Mouse (Mus musculus): ENCODE results near the gene Itgb4.

The Itgb4 gene

DNA sequence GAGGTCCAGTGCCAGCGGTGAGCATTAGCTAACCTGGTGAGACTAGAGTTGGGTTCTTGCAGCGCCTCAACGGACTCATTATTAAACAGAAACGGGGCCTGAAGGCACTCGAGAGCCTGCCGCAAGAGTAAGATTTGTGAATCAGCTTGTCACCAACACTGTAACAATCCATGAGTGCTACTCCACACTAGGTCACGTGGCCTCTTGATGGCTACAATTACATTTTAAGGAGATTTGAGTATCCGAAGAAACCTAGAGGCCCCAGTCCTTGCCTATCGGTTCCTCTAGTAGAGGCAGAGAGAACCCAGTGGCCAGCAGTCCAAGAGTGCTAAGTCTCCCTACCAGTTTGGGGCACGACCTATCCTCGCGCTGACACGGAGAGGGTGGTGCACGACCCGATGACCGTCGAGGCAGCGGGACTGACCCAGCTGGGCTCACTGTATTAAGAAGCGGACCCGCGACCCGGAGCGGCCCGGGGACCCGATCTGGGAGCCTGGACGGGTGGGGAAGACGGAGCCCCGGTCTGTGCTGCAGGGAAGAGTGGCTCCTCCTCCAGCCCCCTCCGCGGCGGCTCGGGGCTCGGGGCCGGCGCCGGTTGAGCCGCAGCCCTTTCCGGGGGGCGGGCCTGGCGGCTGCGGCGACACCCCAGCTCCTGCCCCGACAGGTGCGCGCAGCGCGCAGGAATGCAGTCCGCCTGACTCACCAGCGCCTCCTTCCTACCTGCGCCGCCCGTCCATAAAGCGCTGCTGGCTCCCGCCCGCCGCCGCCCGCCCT lies at the start of gene Itgb4:
Gene Itgb4 (plus strand): TSS at position 401 of the 774 bp plus-strand sequence.
- no peak for DNase-seq (ENCODE audit: low spot score)

DNA sequence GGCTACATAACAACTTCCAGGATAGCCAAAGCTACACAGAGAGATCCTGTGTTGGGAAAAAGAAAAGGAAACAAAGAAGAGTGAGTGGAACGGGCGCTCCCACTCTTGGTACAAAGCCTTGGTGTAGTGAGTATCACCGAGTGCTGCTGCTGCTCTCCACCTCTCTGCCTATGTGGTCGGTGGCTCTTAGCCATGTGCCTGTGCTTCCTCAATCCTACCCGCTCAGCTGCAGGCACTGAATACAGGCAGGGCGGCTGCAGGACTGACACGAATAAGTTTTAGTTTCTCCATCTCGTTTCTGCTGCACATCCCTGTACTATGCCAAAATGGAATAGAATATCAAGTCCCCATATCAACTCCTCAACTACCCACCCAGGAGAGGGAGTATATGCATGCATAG lies 45.5 kb upstream of the Itgb4 start:
- no peak for DNase-seq (ENCODE audit: low spot score)

GRCm38 (mm10) chr11:115929818-115930217 lies 44.7 kb upstream of the Itgb4 start:
- no peak for DNase-seq (ENCODE audit: low spot score)

GRCm38 (mm10) chr11:115931235-115931634 lies 43.3 kb upstream of the Itgb4 start:
- no peak for DNase-seq (ENCODE audit: low spot score)

DNA sequence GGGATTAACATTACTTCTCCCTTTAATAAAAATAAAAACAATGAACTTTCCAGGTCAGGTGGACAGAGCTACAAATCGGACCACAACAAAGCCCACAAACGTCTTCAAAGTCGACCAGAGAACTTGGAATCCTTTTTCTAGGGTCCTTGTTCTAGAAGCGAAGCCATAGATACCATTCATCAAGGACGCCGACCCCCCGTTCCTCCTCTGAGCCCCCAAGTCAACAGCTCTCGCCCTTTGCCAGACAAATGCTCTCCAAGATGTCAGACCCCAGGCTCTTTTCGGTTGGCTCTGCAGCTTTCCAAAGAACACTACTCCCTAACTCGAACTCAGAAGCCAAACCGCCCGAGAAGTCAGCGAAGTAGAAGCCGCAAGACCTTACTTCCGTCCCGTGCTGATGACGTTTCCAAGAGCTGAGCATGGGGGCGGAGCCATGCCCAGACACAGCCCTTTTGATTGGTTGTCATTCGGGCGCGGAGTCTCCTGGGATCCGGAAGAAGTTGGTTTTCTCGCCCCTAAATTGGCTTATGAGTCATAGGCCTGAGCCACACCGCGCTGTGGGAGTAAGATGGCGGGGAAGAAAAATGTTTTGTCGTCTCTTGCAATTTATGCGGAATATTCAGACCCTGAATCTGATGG lies 41.3 kb upstream of the Itgb4 start, which contains the start of the genes Sap30bp and Recql5:
Gene Sap30bp (plus strand): TSS at position 175 of the 639 bp plus-strand sequence.
Gene Recql5 (minus strand): TSS at position 370 of the 639 bp plus-strand sequence.
- peak; percentile 93 for DNase-seq (ENCODE audit: low spot score)

GRCm38 (mm10) chr11:115933747-115934110 lies 40.8 kb upstream of the Itgb4 start:
- DNase-seq (ENCODE audit: low spot score) = no peak

DNA sequence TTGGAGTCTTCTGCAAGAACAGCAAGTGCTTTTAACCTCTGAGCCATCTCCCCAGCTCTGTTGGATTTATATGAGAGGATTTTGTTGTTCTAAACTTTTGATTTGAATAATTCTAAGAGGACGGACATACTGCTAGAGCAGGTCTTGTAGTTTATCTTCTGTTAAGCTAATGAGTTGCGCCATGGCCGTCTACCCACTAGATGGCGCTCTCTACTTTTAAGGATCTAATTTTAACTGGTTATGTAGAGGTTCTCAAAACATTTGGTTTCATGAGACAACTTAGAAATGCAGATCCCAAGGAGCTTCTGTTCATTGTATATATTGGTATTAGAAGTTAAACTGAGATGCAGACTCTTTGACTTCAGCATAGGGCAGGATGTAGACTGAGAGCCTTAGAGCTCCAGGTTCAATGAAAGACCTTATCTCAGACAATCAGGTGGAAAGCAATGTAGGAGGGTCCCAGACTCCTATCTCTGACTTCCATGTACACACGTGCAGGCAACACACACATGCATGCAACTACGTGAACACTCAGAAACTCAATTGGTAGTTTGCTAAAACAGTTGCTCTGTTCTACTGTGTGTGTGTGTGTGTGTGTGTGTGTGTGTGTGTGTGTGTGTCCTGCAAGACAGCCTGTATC lies 34.7 kb upstream of the Itgb4 start:
- DNase-seq (ENCODE audit: low spot score) = no peak

GRCm38 (mm10) chr11:115941980-115942379 lies 32.5 kb upstream of the Itgb4 start:
- no peak for DNase-seq (ENCODE audit: low spot score)

DNA sequence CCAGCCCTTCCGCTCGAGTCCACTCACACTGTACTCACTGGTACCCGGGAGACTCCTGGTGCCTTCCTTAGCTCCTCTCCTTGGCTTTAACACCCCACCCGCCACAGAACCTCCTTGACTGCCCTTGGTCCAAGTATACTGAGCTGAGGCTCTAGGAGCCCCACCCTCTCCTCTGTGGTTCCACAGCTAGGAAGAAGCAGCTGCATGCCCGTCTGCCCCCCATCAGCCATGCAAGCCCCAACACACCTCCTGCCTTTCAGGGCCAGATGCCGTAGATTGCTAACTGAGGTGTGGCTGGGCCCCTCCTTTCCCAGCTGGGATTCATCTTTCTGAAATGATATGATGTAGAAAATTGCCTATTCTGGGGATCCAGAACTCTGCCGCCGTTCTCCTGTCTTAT lies 29.3 kb upstream of the Itgb4 start:
- DNase-seq (ENCODE audit: low spot score) = no peak

- no peak for DNase-seq (ENCODE audit: low spot score)
Observed at GRCm38 (mm10) chr11:115946221-115946828, 28.2 kb upstream of the Itgb4 start.

DNA sequence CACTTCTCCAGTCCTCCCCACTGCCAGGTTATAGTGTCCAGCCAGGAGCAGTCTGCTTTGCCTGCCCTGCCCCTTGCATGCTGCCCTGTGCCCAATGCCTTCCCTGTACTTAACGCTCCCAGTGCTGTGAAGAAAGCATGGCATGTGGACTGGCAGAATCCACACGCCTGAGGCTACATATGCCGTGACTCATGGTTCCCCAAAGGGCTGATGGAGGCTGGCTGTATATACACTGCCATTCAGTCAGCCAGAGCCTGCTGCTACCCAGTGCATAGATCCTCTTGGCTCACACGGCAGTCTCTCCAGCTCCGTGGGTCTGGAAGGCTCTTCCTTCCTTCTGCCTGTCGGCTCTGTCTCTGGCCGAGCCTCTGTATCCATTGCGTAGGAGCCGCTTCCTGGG lies 26.2 kb upstream of the Itgb4 start:
- DNase-seq (ENCODE audit: low spot score) = no peak

- DNase-seq (ENCODE audit: low spot score) = no peak
Observed at GRCm38 (mm10) chr11:115950719-115951118, 23.8 kb upstream of the Itgb4 start.

DNA sequence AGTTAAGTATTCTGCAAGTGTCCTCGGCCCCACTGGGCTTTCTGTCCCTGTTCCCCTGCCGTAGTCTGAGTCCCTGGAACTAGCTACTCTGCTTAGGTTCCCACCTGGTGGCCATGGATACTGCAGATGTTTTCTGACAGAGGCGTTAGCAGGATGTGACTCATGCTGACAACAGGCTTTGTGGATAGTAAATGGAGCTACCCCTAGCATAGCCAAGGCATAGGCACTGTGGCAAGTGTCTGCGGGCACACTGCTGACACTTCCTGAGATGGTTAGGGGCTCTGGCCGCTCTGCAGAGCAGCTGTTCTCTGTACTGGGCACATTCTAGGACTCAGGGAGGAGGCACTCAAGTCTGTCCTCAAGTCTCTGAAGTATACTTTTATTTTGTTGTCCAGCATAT lies 19.8 kb upstream of the Itgb4 start:
- DNase-seq (ENCODE audit: low spot score) = no peak

DNA sequence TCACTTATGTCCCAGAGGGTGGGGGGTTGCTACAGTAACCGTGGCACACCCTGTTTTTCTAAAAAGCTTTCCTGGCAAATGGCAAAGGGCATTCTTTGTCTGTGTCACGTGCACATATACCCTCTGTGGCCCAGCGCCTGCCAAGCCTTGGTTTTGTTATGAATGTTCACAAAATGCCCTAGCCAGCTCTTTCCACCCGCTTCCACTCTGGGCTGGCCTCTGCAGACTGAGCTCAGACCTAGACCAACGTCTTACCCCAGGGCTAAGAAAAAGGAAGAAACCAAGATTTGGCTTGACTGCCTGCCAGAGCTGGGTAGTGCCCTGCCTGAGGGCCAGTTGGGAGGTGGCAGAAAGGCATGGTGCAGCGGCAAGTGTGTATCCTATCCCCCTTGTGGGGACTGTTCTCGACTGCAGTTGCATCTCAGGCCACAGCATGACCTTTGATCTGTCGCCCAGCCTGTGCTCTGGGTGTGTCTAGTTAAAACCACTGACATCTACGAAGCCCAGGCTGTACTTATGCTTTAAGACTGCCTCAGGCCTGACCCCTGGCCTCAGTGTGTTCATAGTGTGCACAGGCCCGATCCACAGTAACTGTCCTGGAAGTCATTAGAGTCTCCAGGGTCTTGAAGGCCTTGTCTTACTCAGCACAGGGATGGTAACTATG lies 19.2 kb upstream of the Itgb4 start:
- DNase-seq (ENCODE audit: low spot score) = no peak

GRCm38 (mm10) chr11:115956453-115956852 lies 18.1 kb upstream of the Itgb4 start:
- no peak for DNase-seq (ENCODE audit: low spot score)

DNA sequence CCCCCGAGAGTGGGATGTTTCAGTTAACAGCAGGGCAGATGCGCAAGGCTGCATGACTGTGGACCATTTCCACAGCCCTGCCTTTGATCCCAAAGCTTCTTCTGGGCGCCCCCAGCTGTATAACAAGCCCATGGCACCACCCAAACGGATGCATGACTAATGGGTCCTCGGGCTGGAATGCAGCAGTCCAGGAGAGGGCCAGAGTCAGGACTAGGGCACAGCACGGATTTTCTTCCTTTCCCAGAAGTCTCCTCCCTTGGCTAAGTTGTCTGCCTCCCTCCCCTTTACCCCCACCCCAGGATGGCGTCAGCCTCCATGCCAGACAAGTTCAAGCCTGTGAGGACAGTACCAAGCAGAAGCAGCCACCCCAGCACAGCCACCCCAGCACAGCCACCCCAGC lies 16.5 kb upstream of the Itgb4 start:
- DNase-seq (ENCODE audit: low spot score) = no peak

DNA sequence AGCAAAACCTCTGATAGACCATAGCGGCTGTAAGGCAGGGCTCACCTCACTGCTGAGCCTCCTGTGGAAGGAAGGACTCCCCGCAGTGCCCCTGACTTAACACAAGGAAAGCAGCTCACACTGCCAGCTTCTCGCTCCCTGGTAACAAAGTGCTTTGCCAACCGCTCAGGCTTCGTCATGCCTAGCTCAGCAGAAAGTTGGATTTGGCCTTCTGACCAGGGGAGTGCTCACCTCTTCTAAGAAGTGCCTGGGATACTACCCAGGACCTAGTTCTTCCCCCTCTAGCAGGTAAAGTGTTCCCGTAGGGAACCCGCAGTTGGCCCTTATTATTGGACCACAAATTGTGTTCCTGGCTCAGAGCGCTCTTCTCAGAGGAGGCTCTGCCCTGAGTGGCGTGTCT lies 15.5 kb upstream of the Itgb4 start:
- DNase-seq (ENCODE audit: low spot score) = no peak

DNA sequence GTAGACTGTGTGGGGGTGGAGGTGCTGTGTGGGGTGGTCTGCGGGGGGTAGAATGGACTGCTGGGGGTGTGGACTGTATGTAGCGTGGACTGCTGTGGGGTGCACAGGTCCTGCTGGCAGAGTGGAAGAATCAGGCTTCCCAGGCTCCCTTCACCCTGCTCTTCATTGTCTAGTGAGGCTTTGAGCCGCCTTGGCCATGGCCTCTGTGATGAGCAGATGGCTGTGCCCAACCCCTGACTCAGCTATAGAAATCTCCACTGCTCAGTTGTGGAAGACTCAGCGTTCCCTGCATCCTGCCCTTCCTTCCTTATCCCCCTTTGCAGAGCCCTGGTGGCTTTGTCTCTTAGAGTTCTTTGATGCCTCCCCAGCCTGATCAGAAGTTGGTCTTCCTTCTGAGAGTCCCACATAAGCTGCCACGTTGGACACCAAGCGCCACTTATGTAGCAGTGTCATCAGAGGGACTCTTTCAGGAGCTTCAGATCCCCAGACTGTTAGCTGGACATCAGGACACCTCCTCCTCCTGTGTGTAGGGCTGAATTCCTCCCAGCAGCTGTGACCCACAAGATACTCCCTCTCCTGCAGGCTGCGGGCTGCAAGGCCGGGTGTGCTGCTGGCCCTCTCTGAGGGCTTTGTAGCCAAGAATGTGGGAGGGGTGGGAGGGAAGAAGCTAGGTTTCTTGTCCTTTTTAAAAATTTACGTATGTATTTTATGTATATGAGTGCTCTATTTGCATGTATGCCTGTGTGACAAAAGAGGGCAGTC lies 11.7 kb upstream of the Itgb4 start:
- no peak for DNase-seq (ENCODE audit: low spot score)

GRCm38 (mm10) chr11:115964977-115965604 lies 9.4 kb upstream of the Itgb4 start:
- DNase-seq (ENCODE audit: low spot score) = no peak

GRCm38 (mm10) chr11:115968731-115969405 lies 5.6 kb upstream of the Itgb4 start:
- DNase-seq (ENCODE audit: low spot score) = no peak
